Comparison of ENCODE assay signal across 8 mouse cellular contexts in genomic region chr11:20655795-20656710, GRCm38 (mm10).
DNase-seq lines count a peak whose midpoint lies in the region; ATAC-seq and TF ChIP-seq lines count a peak whose summit lies in the region.

No protein-coding gene starts in this region.

- no peak overlapping the region for H3K9ac ChIP-seq in embryonic facial prominence, embryonic 12.5 days
- peak overlapping the region; percentile 63 for H3K9ac ChIP-seq in heart, embryonic 12.5 days
- H3K9ac ChIP-seq in lung, postnatal 0 days (replicated peaks; ENCODE audit: low read depth), result no peak overlapping the region

- peak overlapping the region; percentile 43 for H3K4me2 ChIP-seq in embryonic facial prominence, embryonic 12.5 days (replicated peaks)
- H3K4me2 ChIP-seq in heart, embryonic 12.5 days, result peak overlapping the region; percentile 62
- H3K4me2 ChIP-seq in lung, postnatal 0 days (replicated peaks; ENCODE audit: low read depth, low read length), result peak overlapping the region; percentile 30; the same call in 1 of the 2 replicates

- H3K36me3 ChIP-seq in kidney, adult 2 months (ENCODE audit: control insufficient read depth, insufficient read depth, low read length), result no peaks in the 10 kb centered on the region
- peaks cover 4% of the 10 kb centered on the region; the same call in 1 of the 2 replicates for H3K36me3 ChIP-seq in embryonic facial prominence, embryonic 12.5 days
- H3K36me3 ChIP-seq in heart, embryonic 12.5 days, result 0 out of 2 replicates have a peak, but pooled peaks cover 4% of the 10 kb centered on the region
- H3K36me3 ChIP-seq in lung, postnatal 0 days (ENCODE audit: insufficient read depth, low read length), result no peaks in the 10 kb centered on the region

- WGBS in kidney, adult 2 months, result 50% methylated on average over 18 of the region's 18 CpGs
- WGBS in embryonic facial prominence, embryonic 12.5 days, result 10% methylated on average over 18 of the region's 18 CpGs
- WGBS in heart, embryonic 12.5 days, result 9% methylated on average over 18 of the region's 18 CpGs
- WGBS in lung, postnatal 0 days, result 19% methylated on average over 18 of the region's 18 CpGs

- TF ChIP-seq CTCF in kidney, adult 2 months (conservative IDR thresholded peaks at IDR 0.05; ENCODE audit: insufficient read depth, insufficient read length, low read depth, low read length), result no peak
- no peak for TF ChIP-seq CTCF in lung, postnatal 0 days (IDR thresholded peaks at IDR 0.05)

- ATAC-seq in embryonic facial prominence, embryonic 12.5 days (ENCODE audit: insufficient number of reproducible peaks, insufficient read depth, low FRiP score, low TSS enrichment), result peak; percentile 75
- peak; percentile 56 for ATAC-seq in heart, embryonic 12.5 days (ENCODE audit: insufficient number of reproducible peaks, low FRiP score)
- ATAC-seq in lung, postnatal 0 days, result peak; percentile 31; the same call in 1 of the 2 replicates

- H3K4me3 ChIP-seq in kidney, adult 2 months (ENCODE audit: insufficient read depth, low read depth, low read length), result no peak overlapping the region
- H3K4me3 ChIP-seq in embryonic facial prominence, embryonic 12.5 days, result peak overlapping the region; percentile 12
- peak overlapping the region; percentile 32 for H3K4me3 ChIP-seq in heart, embryonic 12.5 days
- H3K4me3 ChIP-seq in lung, postnatal 0 days (ENCODE audit: low read depth, low read length), result no peak overlapping the region

- no peak for TF ChIP-seq POLR2A in kidney, adult 2 months (IDR thresholded peaks at IDR 0.05; ENCODE audit: low read depth, low read length)

- TF ChIP-seq EP300 in lung, postnatal 0 days (IDR thresholded peaks at IDR 0.05), result no peak

- no peaks in the 10 kb centered on the region for H3K4me1 ChIP-seq in kidney, adult 2 months (ENCODE audit: control insufficient read depth, insufficient read depth, low read length)
- H3K4me1 ChIP-seq in embryonic facial prominence, embryonic 12.5 days, result peaks cover 38% of the 10 kb centered on the region
- peaks cover 42% of the 10 kb centered on the region for H3K4me1 ChIP-seq in heart, embryonic 12.5 days (replicated peaks)
- peaks cover 20% of the 10 kb centered on the region; the same call in 1 of the 2 replicates for H3K4me1 ChIP-seq in lung, postnatal 0 days (ENCODE audit: insufficient read depth, low read depth, low read length)

- H3K27ac ChIP-seq in kidney, adult 2 months (ENCODE audit: insufficient read depth, low read depth, low read length), result no peak overlapping the region
- peak overlapping the region; percentile 83 for H3K27ac ChIP-seq in embryonic facial prominence, embryonic 12.5 days
- peak overlapping the region; percentile 71 for H3K27ac ChIP-seq in heart, embryonic 12.5 days (ENCODE audit: poor library complexity, severe bottlenecking)
- H3K27ac ChIP-seq in lung, postnatal 0 days (ENCODE audit: low read length), result 0 out of 2 replicates have a peak overlapping the region, but pooled peaks have one; percentile 9

- H3K9me3 ChIP-seq in embryonic facial prominence, embryonic 12.5 days, result no peaks in the 10 kb centered on the region
- no peaks in the 10 kb centered on the region for H3K9me3 ChIP-seq in heart, embryonic 12.5 days (replicated peaks)
- H3K9me3 ChIP-seq in lung, postnatal 0 days (ENCODE audit: low read length), result no peaks in the 10 kb centered on the region

- peak; percentile 79 for DNase-seq in kidney, postnatal 10 days
- no peak for DNase-seq in kidney, adult 2 months
- peak; percentile 70 to 77 for DNase-seq in layer of hippocampus, postnatal 10 days (ENCODE audit: low spot score in 2 of 2)
- peak; percentile 72 for DNase-seq in lung, postnatal 0 days (ENCODE audit: low spot score)
- peak; percentile 86 for DNase-seq in retina, embryonic 14.5 days (ENCODE audit: low spot score)
- no peak for DNase-seq in T-cell, adult 2 months (ENCODE audit: low spot score)

- H3K27me3 ChIP-seq in kidney, adult 2 months (replicated peaks; ENCODE audit: control insufficient read depth, insufficient read depth, low read length), result no peaks in the 10 kb centered on the region
- H3K27me3 ChIP-seq in embryonic facial prominence, embryonic 12.5 days, result no peaks in the 10 kb centered on the region
- H3K27me3 ChIP-seq in heart, embryonic 12.5 days (replicated peaks), result no peaks in the 10 kb centered on the region
- no peaks in the 10 kb centered on the region for H3K27me3 ChIP-seq in lung, postnatal 0 days (replicated peaks; ENCODE audit: insufficient read depth, low read length)

Comparison
In these comparisons a context has a peak if more than half of its experiments do, and no peak if none do; other contexts are left out.
1. DNase-seq: peak in kidney, postnatal 10 days (single experiment), layer of hippocampus, postnatal 10 days (2 of 2), lung, postnatal 0 days (single experiment) and retina, embryonic 14.5 days (single experiment); none in kidney, adult 2 months (single experiment) and T-cell, adult 2 months (single experiment).
2. H3K4me3 ChIP-seq: peak in embryonic facial prominence, embryonic 12.5 days (single experiment) and heart, embryonic 12.5 days (single experiment); none in kidney, adult 2 months (single experiment) and lung, postnatal 0 days (single experiment).
3. Peak in every context shown above with its lines, with median percentiles within 50 percentile points of each other: ATAC-seq and H3K4me2 ChIP-seq.